Mouse (Mus musculus): ENCODE data around the gene Fmnl3.
"Not testable (repeated sequence)": the region's sequence is repeated elsewhere in the genome, so short reads cannot be mapped to it uniquely, and the experiment has no call there.

Gene Fmnl3

GRCm38 (mm10) chr15:99387976-99388375 lies 17.7 kb upstream of the Fmnl3 start:
- no peak for DNase-seq (ENCODE audit: low read depth)

GRCm38 (mm10) chr15:99386796-99387195 lies 16.5 kb upstream of the Fmnl3 start:
- DNase-seq (ENCODE audit: low read depth), result no peak

GRCm38 (mm10) chr15:99386110-99386509 lies 15.8 kb upstream of the Fmnl3 start:
- not testable (repeated sequence) for DNase-seq (ENCODE audit: low read depth)

GRCm38 (mm10) chr15:99384071-99384470 lies 13.8 kb upstream of the Fmnl3 start:
- no peak for DNase-seq (ENCODE audit: low read depth)

GRCm38 (mm10) chr15:99382893-99383292 lies 12.6 kb upstream of the Fmnl3 start:
- no peak for DNase-seq (ENCODE audit: low read depth)

- no peak for DNase-seq (ENCODE audit: low read depth)
Observed at GRCm38 (mm10) chr15:99376240-99376639, 6.0 kb upstream of the Fmnl3 start.

- no peak for DNase-seq (ENCODE audit: low read depth)
Observed at GRCm38 (mm10) chr15:99375581-99375980, 5.3 kb upstream of the Fmnl3 start.

- DNase-seq (ENCODE audit: low read depth), result no peak
Observed at GRCm38 (mm10) chr15:99375036-99375435, 4.8 kb upstream of the Fmnl3 start.

GRCm38 (mm10) chr15:99372761-99373160 lies 2.5 kb upstream of the Fmnl3 start:
- DNase-seq (ENCODE audit: low read depth), result no peak

- DNase-seq (ENCODE audit: low read depth), result no peak
Observed at GRCm38 (mm10) chr15:99371526-99372340, 1.5 kb upstream of the Fmnl3 start.

GRCm38 (mm10) chr15:99369391-99370171 lies 701 bp downstream of the Fmnl3 start:
- DNase-seq (ENCODE audit: low read depth), result peak; percentile 62

- DNase-seq (ENCODE audit: low read depth), result no peak
Observed at GRCm38 (mm10) chr15:99368583-99369266, 1.6 kb downstream of the Fmnl3 start.

GRCm38 (mm10) chr15:99364921-99365320 lies 5.4 kb downstream of the Fmnl3 start:
- peak; percentile 74 for DNase-seq (ENCODE audit: low read depth)

GRCm38 (mm10) chr15:99364022-99364530 lies 6.2 kb downstream of the Fmnl3 start:
- peak; percentile 59 for DNase-seq (ENCODE audit: low read depth)

GRCm38 (mm10) chr15:99358952-99359351 lies 11.3 kb downstream of the Fmnl3 start:
- DNase-seq (ENCODE audit: low read depth), result no peak

- no peak for DNase-seq (ENCODE audit: low read depth)
Observed at GRCm38 (mm10) chr15:99356462-99356861, 13.8 kb downstream of the Fmnl3 start.

GRCm38 (mm10) chr15:99355660-99356059 lies 14.6 kb downstream of the Fmnl3 start:
- DNase-seq (ENCODE audit: low read depth), result no peak

GRCm38 (mm10) chr15:99352306-99352705 lies 18.0 kb downstream of the Fmnl3 start:
- no peak for DNase-seq (ENCODE audit: low read depth)

- DNase-seq (ENCODE audit: low read depth), result no peak
Observed at GRCm38 (mm10) chr15:99351610-99352009, 18.7 kb downstream of the Fmnl3 start.

- no peak for DNase-seq (ENCODE audit: low read depth)
Observed at GRCm38 (mm10) chr15:99344961-99345360, 25.3 kb downstream of the Fmnl3 start.

- DNase-seq (ENCODE audit: low read depth), result no peak
Observed at GRCm38 (mm10) chr15:99344148-99344870, 26.0 kb downstream of the Fmnl3 start.
